In the genomic region with DNA sequence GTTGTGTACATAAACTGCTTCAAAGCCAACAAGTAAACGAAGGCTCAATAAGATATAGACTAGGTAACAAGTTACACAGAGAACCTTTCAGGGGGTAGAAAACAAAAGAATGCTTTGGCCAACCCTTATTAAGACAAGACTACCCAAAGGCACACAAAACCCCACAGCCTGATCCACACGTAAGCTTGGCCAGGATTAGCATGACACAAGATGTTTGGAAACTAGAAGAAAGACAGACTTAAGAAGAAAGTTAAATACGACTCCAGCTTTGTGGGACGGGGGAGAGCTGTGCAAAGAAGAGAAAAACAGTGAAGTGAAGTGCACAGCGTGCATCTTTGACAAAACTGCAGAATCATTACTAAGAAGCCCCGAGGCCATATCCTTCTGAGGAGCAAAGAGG, we compare ENCODE assay signal across 22 mouse cellular contexts. TPM values are rescaled to one million over a fixed set of nuclear protein-coding genes. Genes with fewer than 3 reads are reported as not detected.
DNase-seq lines count a peak whose midpoint lies in the region; ATAC-seq and TF ChIP-seq lines count a peak whose summit lies in the region.
"Had no signal": no experiment of that assay in that cellular context is flagged by ENCODE, and none has a peak within 500 bp of the region (broad histone marks: within the 10 kb centered on the region; RNA-seq: fewer than 3 reads in every experiment).

No protein-coding gene starts in this region.

- TF ChIP-seq CTCF in thymus, adult 2 months (IDR thresholded peaks at IDR 0.05; ENCODE audit: borderline replicate concordance, control insufficient read depth, extremely low read depth, insufficient read depth, low read length, poor library complexity), result no peak

- H3K9ac ChIP-seq in embryonic facial prominence, embryonic 15.5 days, result no peak overlapping the region
- no peak overlapping the region for H3K9ac ChIP-seq in midbrain, embryonic 11.5 days (ENCODE audit: low read length)
- H3K9ac ChIP-seq in midbrain, embryonic 16.5 days (ENCODE audit: low read depth, low read length), result no peak overlapping the region
- H3K9ac ChIP-seq: forebrain, embryonic 15.5 days; hindbrain, embryonic 14.5 days; intestine, embryonic 15.5 days had no signal

- no peaks in the 10 kb centered on the region for H3K36me3 ChIP-seq in embryonic facial prominence, embryonic 15.5 days
- H3K36me3 ChIP-seq in embryonic facial prominence, embryonic 10.5 days (replicated peaks), result no peaks in the 10 kb centered on the region
- no peaks in the 10 kb centered on the region for H3K36me3 ChIP-seq in midbrain, embryonic 11.5 days (ENCODE audit: control insufficient read depth, insufficient read depth, low read length)
- H3K36me3 ChIP-seq in midbrain, embryonic 16.5 days (ENCODE audit: control insufficient read depth, insufficient read depth, low read length), result no peaks in the 10 kb centered on the region
- H3K36me3 ChIP-seq in thymus, adult 2 months (ENCODE audit: control insufficient read depth, insufficient read depth, low read length), result no peaks in the 10 kb centered on the region
- H3K36me3 ChIP-seq: forebrain, embryonic 10.5 days; forebrain, embryonic 15.5 days; heart, embryonic 10.5 days; intestine, embryonic 15.5 days had no signal

- H3K4me3 ChIP-seq in embryonic facial prominence, embryonic 15.5 days (replicated peaks), result no peak overlapping the region
- no peak overlapping the region for H3K4me3 ChIP-seq in embryonic facial prominence, embryonic 10.5 days
- H3K4me3 ChIP-seq in midbrain, embryonic 11.5 days (ENCODE audit: low read depth, low read length), result no peak overlapping the region
- H3K4me3 ChIP-seq in midbrain, embryonic 16.5 days (ENCODE audit: low read depth, low read length), result no peak overlapping the region
- H3K4me3 ChIP-seq in thymus, adult 2 months (ENCODE audit: control insufficient read depth, insufficient read depth, low read length), result no peak overlapping the region
- H3K4me3 ChIP-seq: erythroblast, embryonic 14.5 days; forebrain, embryonic 10.5 days; forebrain, embryonic 15.5 days; heart, embryonic 10.5 days; intestine, embryonic 15.5 days had no signal

- H3K4me1 ChIP-seq in embryonic facial prominence, embryonic 15.5 days, result peaks cover 32% of the 10 kb centered on the region
- peaks cover 72% of the 10 kb centered on the region for H3K4me1 ChIP-seq in embryonic facial prominence, embryonic 10.5 days
- peaks cover 59% of the 10 kb centered on the region for H3K4me1 ChIP-seq in midbrain, embryonic 11.5 days (ENCODE audit: control insufficient read depth, insufficient read depth, low read length)
- no peaks in the 10 kb centered on the region for H3K4me1 ChIP-seq in midbrain, embryonic 16.5 days (ENCODE audit: control insufficient read depth, insufficient read depth, low read length)
- no peaks in the 10 kb centered on the region for H3K4me1 ChIP-seq in thymus, adult 2 months (replicated peaks; ENCODE audit: control insufficient read depth, insufficient read depth, low read length)
- H3K4me1 ChIP-seq: forebrain, embryonic 15.5 days; intestine, embryonic 15.5 days had no signal

- WGBS in embryonic facial prominence, embryonic 15.5 days, result 32% methylated on average over 6 of the region's 6 CpGs
- WGBS in embryonic facial prominence, embryonic 10.5 days, result 27% methylated on average over 6 of the region's 6 CpGs
- 9% methylated on average over 6 of the region's 6 CpGs for WGBS in midbrain, embryonic 11.5 days
- 11% methylated on average over 6 of the region's 6 CpGs for WGBS in midbrain, embryonic 16.5 days
- whole genome bisulfite sequencing in thymus, adult 2 months, result 70% methylated on average over 6 of the region's 6 CpGs

- no peak for TF ChIP-seq POLR2A in thymus, adult 2 months (IDR thresholded peaks at IDR 0.05; ENCODE audit: control insufficient read depth, extremely low read depth, insufficient read depth, low read length, poor library complexity)

- peak overlapping the region; percentile 51; the same call in 1 of the 2 replicates for H3K27ac ChIP-seq in embryonic facial prominence, embryonic 15.5 days (replicated peaks)
- H3K27ac ChIP-seq in embryonic facial prominence, embryonic 10.5 days (replicated peaks), result no peak overlapping the region
- H3K27ac ChIP-seq in midbrain, embryonic 11.5 days (ENCODE audit: low read depth, low read length), result peak overlapping the region; percentile 38; the same call in 1 of the 2 replicates
- H3K27ac ChIP-seq in midbrain, embryonic 16.5 days (ENCODE audit: low read length), result no peak overlapping the region
- no peak overlapping the region for H3K27ac ChIP-seq in thymus, adult 2 months (ENCODE audit: control insufficient read depth, insufficient read depth, low read length)
- H3K27ac ChIP-seq: forebrain, embryonic 10.5 days; forebrain, embryonic 15.5 days; heart, embryonic 10.5 days; hindbrain, embryonic 14.5 days; intestine, embryonic 15.5 days had no signal

- DNase-seq in embryonic facial prominence, embryonic 10.5 days (ENCODE audit: low spot score), result no peak
- peak; percentile 88 for DNase-seq in midbrain, embryonic 11.5 days (ENCODE audit: low spot score, missing footprints)
- DNase-seq in R1 (ENCODE audit: low read depth, low spot score), result peak; percentile 62
- DNase-seq in thymus, adult 2 months, result no peak
- DNase-seq: adrenal gland, postnatal 14 days; cerebellum, adult 18-20 months; cerebellum, adult 9-11 months; cerebellum, postnatal 36 days; gastrocnemius, postnatal 10 days; heart, adult 18-20 months; heart, postnatal 10 days; heart, postnatal 4 days had no signal

- H3K4me2 ChIP-seq in embryonic facial prominence, embryonic 15.5 days (replicated peaks), result no peak overlapping the region
- no peak overlapping the region for H3K4me2 ChIP-seq in midbrain, embryonic 11.5 days
- no peak overlapping the region for H3K4me2 ChIP-seq in midbrain, embryonic 16.5 days (ENCODE audit: low read length)
- H3K4me2 ChIP-seq: forebrain, embryonic 15.5 days; hindbrain, embryonic 14.5 days; intestine, embryonic 15.5 days had no signal

- ATAC-seq in embryonic facial prominence, embryonic 15.5 days (ENCODE audit: insufficient number of reproducible peaks, low FRiP score, low TSS enrichment, low read depth), result no peak
- no peak for ATAC-seq in midbrain, embryonic 11.5 days (ENCODE audit: low FRiP score)
- ATAC-seq in midbrain, embryonic 16.5 days, result no peak
- ATAC-seq: forebrain, embryonic 15.5 days; intestine, embryonic 15.5 days had no signal

- H3K27me3 ChIP-seq in embryonic facial prominence, embryonic 15.5 days, result peaks cover 12% of the 10 kb centered on the region; the same call in 1 of the 2 replicates
- peaks cover 100% of the 10 kb centered on the region for H3K27me3 ChIP-seq in embryonic facial prominence, embryonic 10.5 days (replicated peaks; ENCODE audit: low read depth, poor library complexity, severe bottlenecking)
- peaks cover 62% of the 10 kb centered on the region for H3K27me3 ChIP-seq in midbrain, embryonic 11.5 days (ENCODE audit: control insufficient read depth, insufficient read depth, low read length)
- peaks cover 54% of the 10 kb centered on the region for H3K27me3 ChIP-seq in midbrain, embryonic 16.5 days (ENCODE audit: control insufficient read depth, insufficient read depth, low read depth, low read length)
- no peaks in the 10 kb centered on the region for H3K27me3 ChIP-seq in thymus, adult 2 months (ENCODE audit: control insufficient read depth, insufficient read depth, low read length)
- H3K27me3 ChIP-seq: CH12.LX had no signal

- H3K9me3 ChIP-seq in embryonic facial prominence, embryonic 15.5 days (replicated peaks), result no peaks in the 10 kb centered on the region
- no peaks in the 10 kb centered on the region for H3K9me3 ChIP-seq in embryonic facial prominence, embryonic 10.5 days
- no peaks in the 10 kb centered on the region for H3K9me3 ChIP-seq in midbrain, embryonic 11.5 days (ENCODE audit: control insufficient read depth, low read length)
- no peaks in the 10 kb centered on the region for H3K9me3 ChIP-seq in midbrain, embryonic 16.5 days (replicated peaks; ENCODE audit: control insufficient read depth, low read length, poor library complexity, severe bottlenecking)
- H3K9me3 ChIP-seq: forebrain, embryonic 10.5 days; forebrain, embryonic 15.5 days; heart, embryonic 10.5 days; intestine, embryonic 15.5 days had no signal

RNA-seq across cellular contexts. Expression of a gene that starts 53.5 kb away (rescaled TPM):
- 47.0 and 47.2 TPM in 2 replicates for polyA plus RNA-seq in embryonic facial prominence, embryonic 15.5 days (2015; fragmentation: Nextera tagmentation; extraction: Ambion mirVana)
- 16.6 and 17.7 TPM in 2 replicates for polyA plus RNA-seq in embryonic facial prominence, embryonic 10.5 days (2016; fragmentation: Nextera tagmentation; extraction: Ambion mirVana)
- 38.1 and 41.5 TPM in 2 replicates for polyA plus RNA-seq in midbrain, embryonic 11.5 days (2014; fragmentation: Nextera tagmentation; extraction: Ambion mirVana)
- polyA plus RNA-seq in midbrain, embryonic 16.5 days (2015; fragmentation: Nextera tagmentation; extraction: Ambion mirVana), result 7.2 and 8.4 TPM in 2 replicates
- 0.09 and 0.11 TPM in 2 replicates for polyA plus RNA-seq in thymus, adult 2 months (2012; rRNA removed)
- polyA plus RNA-seq: erythroblast, embryonic 14.5 days; frontal cortex, adult 2 months; intestine, embryonic 15.5 days had no signal

Comparison
In these comparisons a context has a peak if more than half of its experiments do, and no peak if none do; other contexts are left out.
1. H3K27ac ChIP-seq: peak in embryonic facial prominence, embryonic 15.5 days (single experiment) and midbrain, embryonic 11.5 days (single experiment); none in embryonic facial prominence, embryonic 10.5 days (single experiment), midbrain, embryonic 16.5 days (single experiment) and thymus, adult 2 months (single experiment).
2. DNase-seq: peak in midbrain, embryonic 11.5 days (single experiment) and R1 (single experiment); none in embryonic facial prominence, embryonic 10.5 days (single experiment) and thymus, adult 2 months (single experiment).